Mouse (Mus musculus) lung, postnatal 36 days (tissue): Measurements from ENCODE around the gene Setd3.

Experiments used
- DNase-seq: peaks from one replicate; pipeline ENCODE4 v3.0.0; 2022; ENCODE audit warnings: mixed read lengths

Setd3 gene

GRCm38 (mm10) chr12:108069504-108069903 lies 109.6 kb downstream of the Setd3 start:
- DNase-seq, result no peak

DNA sequence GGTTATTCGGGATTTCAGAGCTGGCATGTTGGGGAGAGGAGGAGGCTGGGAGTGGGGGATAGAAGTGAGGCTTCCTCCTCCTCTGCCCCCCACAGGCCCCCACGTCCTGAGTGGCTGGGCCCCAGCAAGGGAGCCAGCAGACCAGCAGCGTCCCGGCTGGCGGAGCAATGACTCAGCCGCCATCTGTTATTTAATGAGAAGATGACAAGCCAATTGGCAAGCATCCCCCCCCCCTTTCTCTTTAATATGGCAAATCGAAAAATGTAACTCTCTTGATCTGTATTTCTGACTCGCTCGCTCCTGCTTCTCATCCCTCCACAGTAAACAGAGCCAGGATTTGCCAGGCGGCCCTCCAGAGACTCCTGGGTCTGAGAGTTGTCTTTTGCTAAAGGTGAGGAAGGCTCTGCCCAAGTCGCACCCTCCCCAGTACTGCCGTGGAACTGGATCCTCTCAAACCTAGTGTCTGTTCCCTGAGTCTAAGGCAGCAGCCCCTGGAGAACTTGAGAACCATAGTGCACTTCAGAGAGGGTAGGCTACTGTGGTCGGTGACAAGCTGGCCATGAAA lies 111.2 kb downstream of the Setd3 start:
- no peak for DNase-seq

DNA sequence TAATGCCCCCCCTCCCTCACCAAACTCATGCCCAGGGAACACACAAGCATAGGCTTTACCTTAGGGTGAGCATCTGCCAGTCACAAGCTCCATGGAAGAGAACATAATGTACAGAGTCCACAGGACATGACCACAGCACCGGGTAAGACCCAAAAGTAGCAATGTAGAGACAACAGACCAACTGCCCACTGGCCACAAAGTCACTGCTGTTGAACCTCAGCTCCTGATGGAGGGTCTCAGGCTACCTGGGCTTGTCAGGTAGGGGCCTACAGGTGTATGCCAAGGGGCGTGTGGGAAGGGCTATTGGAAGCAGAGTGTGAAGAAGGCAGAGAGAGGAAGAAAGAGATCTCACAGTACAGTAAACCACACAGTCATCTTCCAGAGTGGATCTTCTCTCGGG lies 111.9 kb downstream of the Setd3 start:
- no peak for DNase-seq

DNA sequence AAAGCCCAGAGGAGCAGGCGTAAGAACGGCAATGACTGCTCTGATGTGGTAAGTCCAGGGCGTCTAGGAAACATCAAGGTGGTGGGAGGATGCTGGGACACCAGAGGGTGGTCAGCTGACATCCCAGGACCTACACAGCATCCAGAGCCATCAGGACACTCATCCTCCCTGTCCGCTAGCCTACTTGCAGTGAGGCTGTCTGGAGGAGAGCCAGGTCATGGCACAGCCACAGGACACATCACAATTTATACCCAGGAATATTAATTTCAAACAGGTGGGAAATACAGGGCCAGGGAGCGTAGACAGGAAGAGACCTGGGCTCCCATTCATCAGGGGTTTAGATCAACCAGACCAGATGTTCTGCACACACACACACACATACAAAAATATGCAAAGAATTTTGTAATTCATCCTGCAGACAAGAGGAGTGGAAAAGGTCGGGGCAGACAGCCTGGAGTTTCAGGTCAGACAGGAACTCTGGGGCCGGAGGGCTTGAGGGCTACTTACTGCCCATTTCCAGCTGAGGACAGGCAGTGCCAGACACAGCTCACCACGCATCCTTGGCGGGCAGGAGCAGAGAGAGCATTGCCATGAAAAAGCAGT lies 114.6 kb downstream of the Setd3 start:
- no peak for DNase-seq

GRCm38 (mm10) chr12:108063986-108064385 lies 115.1 kb downstream of the Setd3 start:
- DNase-seq, result no peak

- DNase-seq, result no peak
Observed at GRCm38 (mm10) chr12:108062137-108062536, 117.0 kb downstream of the Setd3 start.

- DNase-seq, result no peak
Observed at GRCm38 (mm10) chr12:108061661-108062060, 117.5 kb downstream of the Setd3 start.
